Mouse (Mus musculus) cortical plate, adult 2 months (tissue): ENCODE data around the gene Lcn6.

ENCODE experiments used
- CTCF ChIP-seq: fragments of 200-500 bp; IDR thresholded peaks from 2 replicates; pipeline ENCODE4 v1.5.1; 2011; ENCODE audit warnings: mild to moderate bottlenecking, control low read depth, low read length; ENCODE audit not compliant: insufficient read depth; ENCODE audit errors: extremely low read depth
- POLR2A ChIP-seq: fragments of 200-500 bp; IDR thresholded peaks from 2 replicates; pipeline ENCODE4 v1.6.1; 2011; ENCODE audit warnings: mild to moderate bottlenecking, low read length, control low read depth; ENCODE audit not compliant: insufficient read depth; ENCODE audit errors: extremely low read depth

DNA sequence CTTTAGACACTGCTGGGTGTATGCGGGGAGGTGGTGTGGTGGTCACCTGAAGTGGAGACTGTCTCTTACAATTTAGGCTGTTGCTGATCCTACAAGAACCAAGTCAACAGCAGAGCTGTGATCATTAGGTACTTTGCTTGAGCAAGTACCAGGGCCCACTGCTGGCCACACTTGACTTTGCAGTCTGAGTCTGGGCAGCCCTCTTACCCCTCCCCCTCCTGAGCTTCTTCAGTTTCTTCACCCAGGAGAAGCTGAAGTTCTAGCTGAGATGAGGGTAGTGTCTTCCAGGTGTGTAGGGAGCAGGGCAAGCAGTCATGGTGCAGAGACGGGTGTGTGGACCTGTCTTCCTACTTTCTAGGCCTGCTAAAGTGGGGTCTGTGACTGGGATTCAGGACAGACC, 31.5 kb downstream of the Lcn6 start:
- TF ChIP-seq CTCF (peak; percentile 41), POLR2A (0 out of 2 replicates have a peak, but pooled peaks have one; percentile 27)
